Mouse (Mus musculus) hematopoietic stem cell, adult 5-6 weeks (primary cell): ENCODE results near the gene Fbxw9. TPM values are rescaled to one million over a fixed set of nuclear protein-coding genes. Genes with fewer than 3 reads are reported as not detected.

Experiments
- ATAC-seq, 2 experiments: fragments of 125-278 bp in 1 of 2; replicated peaks in 1 of 2; 2 replicates each; pipeline ENCODE4 v1.8.0; 2016 to 2017; ENCODE audit warnings: inconsistent platforms in 2 of 2, mild to moderate bottlenecking in 2 of 2, moderate number of reproducible peaks in 2 of 2, low read depth in 1 of 2, moderate TSS enrichment in 1 of 2; ENCODE audit not compliant: low FRiP score in 2 of 2, poor library complexity in 2 of 2, severe bottlenecking in 2 of 2, insufficient read depth in 1 of 2, low TSS enrichment in 1 of 2
- total RNA-seq: library from RNA; stranded (forward); fragments of 172-1452, 232-1000 nt; gene quantifications from 2 replicates; pipeline ENCODE4 v1.2.3, GENCODE M21; 2017

Gene Fbxw9
- total RNA-seq, 1 experiment from 2014 or later, result 6.1 TPM

DNA sequence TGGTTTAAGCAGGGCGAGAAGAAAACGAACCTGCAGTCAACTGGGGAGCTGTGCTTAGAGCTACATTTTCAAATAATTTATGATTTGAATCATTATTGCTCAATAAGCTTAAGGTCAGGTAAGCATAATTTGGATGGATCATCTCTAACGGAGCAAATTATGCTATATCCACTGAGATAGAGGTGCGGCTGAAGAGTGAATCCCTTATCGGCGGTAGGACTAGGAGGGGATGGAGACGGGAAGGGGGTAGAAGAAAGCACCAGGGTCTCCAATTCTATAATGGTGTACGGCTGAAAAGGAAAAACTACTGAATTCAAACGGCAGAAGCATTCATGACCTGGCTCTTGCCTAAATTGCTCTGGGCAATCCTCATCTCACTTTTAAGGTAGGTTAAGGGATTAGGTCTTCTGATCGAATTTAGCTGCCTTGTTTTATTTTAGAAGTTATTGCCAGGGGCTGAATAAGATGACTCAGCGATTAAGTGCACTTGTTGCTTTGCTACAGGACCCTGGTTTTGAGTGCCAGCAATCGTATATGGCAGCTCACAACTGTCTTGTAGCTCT, 24.6 kb upstream of the Fbxw9 start:
- ATAC-seq, result no peak

DNA sequence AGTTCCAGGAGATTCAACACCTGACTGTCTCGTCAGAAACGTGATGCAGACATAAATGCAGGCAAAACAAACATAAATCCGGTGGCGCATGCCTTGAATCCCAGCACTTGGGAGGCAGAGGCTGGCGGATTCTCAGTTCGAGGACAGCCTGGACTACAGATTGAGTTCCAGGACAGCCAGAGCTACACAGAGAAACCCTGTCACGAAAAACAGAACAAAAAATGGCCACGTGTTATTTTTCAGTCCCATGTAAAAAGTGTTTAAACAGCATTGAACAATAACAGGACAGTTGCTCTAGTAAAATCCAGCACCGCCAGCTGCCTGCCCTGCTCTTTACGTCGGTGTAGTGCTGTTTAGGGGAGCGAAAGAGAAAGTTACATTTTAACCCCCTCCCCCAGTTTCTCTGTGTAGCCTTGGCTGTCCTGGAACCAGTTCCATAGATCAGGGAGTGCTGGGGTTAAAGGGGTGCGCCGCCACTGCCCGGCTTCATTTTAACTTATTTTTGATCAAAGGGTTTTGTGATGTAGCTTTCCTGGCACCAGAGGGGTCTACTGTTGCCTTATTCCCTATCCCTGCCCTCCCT, 24.0 kb upstream of the Fbxw9 start:
- ATAC-seq, result no peak

DNA sequence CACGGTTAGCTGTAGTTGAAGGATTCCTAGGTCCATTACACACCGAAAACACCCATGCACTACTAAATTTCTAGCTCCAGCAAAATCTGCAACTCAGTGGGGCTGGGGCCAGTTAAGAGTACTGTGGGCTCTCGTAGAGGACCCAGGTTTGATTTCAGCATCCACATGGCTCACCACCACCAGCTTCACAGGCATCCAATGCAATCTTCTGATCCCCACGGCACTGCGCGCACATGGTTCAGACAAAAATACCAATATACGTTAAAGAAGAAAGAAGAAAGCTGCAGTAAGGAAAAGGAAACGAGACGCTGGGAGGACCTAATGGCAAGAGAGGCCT, 23.5 kb upstream of the Fbxw9 start:
- ATAC-seq, result no peak; a peak in 1 of 4 replicates

DNA sequence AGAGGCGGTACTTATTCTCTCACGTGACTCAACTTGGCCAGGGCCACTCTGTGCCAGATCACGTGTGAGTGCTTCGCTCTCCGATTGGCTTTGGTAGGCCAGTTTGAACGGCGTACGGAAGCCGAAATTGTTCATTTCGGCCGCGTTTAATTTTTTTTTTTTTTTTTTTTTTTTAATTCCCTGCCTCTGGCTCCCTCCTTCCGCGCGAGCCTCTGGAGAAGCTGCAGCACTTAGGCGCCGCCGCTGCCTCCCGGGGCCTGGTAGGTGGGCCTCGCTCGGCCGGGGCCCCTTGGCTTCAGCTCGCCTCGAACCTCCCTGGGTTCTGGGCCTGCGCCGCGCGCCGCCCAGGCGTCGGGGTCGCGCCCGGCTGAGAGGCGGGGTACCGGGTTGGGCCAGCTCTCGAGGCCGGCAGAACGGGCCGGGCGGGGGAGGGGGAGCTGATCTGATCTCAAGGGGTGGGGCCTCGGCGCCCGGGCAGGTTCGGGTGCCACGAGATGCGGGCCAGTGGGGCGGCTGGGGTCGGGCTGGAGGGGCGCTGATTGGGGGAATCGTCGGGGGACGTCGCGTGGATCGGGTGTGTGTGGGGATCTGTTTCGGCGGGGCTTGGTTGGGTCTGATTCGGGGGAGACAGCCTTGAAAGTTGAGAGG, 23.0 kb upstream of the Fbxw9 start, which contains the start of gene Tnpo2:
Tnpo2 (plus strand) TSS at position 198 of the 648 bp plus-strand sequence.
- ATAC-seq, result peak; percentile 81 to 88

DNA sequence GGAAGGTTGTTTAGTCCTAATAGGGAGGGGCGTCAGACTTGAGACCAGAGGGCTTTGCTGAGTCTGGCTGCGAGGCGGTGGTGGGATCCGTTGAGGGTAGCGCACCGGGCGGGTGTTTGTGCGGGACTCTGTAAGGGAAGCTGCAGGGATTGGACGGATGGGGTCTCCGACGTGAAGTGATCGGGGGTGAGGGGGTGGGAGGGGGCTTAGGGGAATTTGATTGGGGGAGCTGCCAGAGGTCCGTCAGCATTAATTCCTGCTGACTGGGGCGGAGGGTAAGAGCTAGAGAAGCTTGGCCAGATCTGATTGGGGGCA, 22.5 kb upstream of the Fbxw9 start:
- peak in 1 of 2 experiments; percentile 17; a peak in 1 of 4 replicates for ATAC-seq

DNA sequence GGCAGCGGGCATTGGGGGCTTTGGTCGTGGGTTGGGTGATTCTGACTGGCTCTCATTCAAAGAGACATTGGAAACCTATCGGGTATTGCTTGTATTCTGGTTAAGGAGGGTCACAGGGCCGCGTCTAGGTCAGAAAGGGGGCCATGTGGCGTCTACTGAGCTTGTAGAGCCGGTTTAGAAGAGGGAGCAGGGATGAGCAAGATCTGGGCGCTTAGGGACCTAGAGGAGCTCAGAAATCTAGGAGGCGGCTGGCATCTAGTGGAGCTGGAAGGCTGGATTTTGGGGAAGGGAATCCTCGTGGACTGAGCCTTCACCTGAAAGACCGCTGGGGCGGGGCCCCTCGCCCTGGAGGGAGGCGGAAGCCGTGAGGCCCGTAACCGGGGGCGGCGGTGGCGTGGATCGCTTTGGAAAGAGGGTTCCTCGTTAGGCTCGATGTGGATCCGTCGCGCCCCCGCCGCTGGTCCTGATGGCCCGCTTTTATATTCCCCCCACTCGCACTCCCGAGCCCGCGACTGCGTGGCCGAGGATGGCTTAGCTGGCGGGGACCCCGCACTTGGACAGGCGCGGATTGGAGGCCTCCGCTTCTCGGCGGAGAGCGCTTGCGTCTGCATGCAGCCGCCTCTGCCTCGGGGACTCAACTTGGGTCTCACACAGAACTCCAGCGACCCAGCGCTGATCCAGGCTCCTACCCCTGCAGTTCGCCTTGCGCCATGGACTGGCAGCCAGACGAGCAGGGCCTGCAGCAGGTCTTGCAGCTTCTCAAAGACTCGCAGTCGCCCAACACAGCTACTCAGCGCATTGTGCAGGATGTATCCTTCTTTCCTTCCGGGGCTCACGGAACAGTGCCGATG, 21.9 kb upstream of the Fbxw9 start:
- peak; percentile 9 to 15; a peak in 1 of 4 replicates for ATAC-seq

DNA sequence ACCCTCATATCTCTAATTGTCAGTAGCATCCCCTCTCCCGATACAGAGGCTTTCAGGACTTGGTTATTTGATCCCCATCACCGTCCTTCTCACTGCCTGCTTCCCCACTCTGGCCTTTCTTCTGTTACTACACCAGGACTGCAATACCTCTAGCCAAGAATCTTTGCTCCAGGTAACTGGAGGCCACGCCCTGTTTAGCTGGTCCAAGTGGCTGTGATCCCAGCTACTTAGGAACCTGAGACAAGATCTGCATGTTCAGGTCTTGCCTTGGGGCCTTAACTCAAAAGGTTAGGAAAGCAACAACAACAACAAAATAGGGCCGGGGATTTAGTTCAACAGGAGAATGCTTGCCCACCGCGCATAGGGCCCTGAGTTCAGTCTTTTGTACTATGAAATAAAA, 16.2 kb upstream of the Fbxw9 start:
- ATAC-seq, result no peak

DNA sequence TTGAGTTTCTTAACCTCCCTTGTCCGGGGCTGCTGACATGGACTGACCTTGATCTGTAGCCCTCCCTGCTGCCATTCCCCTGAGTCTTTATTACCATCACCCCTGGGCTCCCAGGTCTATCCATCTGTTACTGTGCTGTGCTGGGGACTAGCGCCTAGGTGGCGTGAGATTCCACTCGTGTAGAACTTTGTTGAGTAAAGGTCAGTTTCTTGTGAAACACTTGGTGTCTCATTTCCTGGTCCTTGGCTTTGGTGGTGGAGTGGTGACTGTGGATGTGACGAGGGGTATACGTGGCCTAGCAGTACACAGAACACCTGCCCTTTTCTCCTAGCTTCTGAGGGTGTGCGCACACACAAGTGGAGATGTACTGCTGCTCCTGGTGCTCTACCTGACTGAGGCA, 2.5 kb upstream of the Fbxw9 start:
- ATAC-seq, result no peak

DNA sequence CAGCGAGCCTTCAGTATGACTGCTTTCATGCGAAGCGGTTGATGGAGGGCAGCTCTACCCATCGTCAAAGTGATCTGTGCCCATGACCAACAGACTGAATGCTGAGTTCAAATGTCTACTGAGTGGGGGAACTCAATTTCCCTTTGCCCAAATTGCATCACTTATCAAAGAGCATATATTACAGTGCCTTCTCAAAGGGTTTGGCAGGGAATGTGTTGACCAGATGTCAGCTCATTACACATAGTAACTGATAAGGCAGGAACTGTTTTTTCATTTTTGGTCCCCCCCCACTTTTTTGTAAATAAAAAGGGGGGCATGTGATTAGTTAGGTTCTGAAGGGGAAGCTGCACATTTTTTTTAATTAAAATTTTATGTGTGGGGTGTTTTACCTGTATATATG, 2.7 kb downstream of the Fbxw9 start:
- ATAC-seq, result no peak

DNA sequence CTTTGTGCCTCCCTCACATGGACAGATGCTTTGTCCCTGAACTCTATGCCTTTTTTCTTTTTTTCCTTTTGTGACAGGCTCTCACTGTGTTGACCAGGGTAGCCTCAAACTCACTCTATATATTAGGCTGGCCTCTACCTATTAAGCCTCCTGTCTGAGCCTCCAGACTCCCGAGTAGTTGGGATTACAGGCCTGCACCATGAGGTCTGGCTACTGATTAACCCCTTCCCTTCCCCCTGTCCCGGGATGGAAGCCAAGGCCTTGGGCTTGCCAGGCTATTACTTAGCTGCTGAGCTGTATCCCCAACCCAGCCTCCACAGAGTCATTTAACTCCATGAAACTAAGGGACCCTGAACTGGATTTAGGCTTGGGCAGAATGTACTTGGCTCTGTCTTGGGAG, 5.4 kb downstream of the Fbxw9 start:
- no peak for ATAC-seq

DNA sequence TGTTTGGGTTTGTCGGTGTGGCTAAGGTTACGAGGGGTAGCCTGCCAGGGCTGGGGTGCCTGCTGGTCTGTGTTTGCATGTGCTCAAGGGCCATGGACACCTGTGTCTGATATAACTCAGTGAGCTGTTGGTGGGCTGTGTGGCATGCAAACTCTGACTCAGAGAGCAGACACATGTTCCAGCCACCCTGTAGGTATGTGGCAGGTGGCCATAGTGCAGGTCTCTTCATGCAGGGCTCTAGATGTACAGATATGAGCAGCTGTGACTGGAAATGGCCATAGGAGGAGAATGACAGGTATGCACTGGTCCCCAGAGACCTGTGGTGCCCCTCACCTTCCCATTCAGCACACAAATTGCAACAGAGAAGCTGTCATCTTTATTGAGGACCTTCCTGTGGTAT, 7.3 kb downstream of the Fbxw9 start:
- no peak for ATAC-seq

DNA sequence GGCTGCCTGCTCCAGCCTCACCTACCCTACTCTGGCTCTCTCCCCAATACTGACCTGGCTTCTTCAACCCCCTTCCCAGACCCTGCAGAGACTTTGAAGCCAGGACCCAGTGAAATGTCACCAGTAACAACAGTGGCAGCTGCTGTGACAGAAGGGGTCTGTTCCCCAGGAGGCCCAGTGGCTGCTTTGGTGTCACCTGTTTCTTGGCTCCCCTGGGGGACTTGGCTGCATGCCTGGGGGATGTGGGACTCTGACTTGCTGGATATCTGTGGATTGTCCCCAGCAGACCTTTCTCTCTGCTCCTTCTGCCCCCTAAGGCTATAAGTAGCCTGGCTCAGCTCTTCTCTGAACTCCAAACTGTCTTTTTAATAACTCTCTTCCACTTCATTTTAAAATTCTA, 8.1 kb downstream of the Fbxw9 start, which contains the start of gene Gm5741:
Gm5741 (minus strand) TSS at position 1 of the 400 bp plus-strand sequence.
- no peak for ATAC-seq

DNA sequence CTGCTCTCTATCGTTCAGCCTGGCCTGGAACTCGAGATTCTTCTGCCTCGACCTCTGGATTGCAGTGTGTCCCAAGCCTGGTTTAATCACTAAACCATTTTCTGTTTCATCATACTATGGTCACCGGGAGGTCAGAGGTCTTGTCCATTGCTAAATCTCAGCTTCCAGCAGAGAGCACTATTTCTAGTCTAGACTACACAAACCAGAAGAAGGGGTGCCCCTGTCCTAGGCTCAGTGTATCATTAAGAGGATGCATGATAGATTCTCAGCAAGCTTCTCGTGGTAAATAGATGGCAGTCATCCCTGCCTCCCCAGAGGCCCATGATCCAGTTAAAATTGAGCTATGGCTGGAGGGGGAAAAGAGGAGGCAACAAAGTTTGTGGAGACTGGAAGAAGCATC, 11.2 kb downstream of the Fbxw9 start:
- no peak for ATAC-seq

DNA sequence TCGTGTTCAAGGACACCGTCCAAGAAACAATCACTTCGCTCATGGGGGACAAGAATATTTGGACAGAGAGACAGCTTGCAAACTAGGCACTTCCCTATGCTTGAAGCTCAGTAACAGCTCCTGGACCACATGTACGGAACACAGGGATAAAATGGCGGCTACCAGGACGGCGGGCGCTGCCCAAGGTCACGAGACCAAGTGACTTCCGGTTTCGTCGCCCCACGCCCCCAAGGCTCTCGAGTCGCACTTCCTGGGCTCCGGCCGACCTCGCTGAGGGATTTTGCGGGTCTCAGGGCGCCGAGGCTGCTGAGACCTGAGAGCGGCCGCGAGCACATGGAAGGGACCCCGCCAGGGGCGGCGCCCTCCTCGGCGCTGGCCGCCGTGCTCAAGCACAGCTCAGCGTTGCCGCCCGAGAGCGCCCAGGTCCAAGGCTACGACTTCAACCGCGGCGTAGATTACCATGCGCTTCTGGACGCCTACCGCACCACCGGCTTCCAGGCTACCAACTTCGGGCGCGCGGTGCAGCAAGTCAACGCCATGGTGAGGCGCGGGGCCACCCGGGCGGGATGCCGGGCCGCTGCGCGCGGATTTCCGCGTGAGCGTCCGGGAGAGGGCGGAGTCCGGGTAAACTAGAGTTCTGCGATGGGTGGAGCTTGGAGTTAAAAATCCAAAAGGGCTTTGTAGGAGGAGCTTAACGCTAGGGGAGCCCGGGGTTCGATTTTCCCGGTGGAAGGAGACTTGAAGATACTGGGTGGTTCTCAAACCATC, 11.8 kb downstream of the Fbxw9 start, which contains the start of gene Dhps:
Dhps (plus strand) TSS at position 244 of the 768 bp plus-strand sequence.
- ATAC-seq, result peak; percentile 89 to 91

DNA sequence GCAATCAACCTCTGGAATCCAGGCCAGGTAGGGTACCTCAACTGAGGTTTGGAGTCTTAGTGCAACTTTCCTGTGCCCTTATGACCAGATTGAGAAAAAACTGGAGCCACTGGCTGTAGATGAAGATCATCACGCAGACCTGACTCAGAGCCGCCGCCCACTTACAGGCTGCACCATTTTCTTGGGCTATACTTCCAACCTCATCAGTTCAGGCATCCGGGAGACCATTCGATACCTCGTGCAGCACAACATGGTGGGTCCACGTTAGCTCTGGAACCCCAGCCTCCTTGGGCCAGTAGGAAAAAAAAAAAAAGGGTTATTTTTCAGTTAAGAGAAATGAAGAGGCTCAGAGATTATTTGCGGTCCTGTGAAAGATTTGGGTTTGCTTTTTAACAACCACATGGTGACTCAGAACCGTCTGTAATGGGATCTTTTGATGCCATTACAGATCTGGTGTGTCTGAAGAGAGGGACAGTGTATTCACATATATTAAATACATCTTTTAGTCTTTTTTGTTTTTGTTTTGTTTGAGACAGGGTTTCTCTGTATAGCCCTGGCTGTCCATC, 12.6 kb downstream of the Fbxw9 start:
- ATAC-seq, result 0 out of 4 replicates have a peak, but pooled peaks of 1 of the 2 experiments have one; percentile 2

DNA sequence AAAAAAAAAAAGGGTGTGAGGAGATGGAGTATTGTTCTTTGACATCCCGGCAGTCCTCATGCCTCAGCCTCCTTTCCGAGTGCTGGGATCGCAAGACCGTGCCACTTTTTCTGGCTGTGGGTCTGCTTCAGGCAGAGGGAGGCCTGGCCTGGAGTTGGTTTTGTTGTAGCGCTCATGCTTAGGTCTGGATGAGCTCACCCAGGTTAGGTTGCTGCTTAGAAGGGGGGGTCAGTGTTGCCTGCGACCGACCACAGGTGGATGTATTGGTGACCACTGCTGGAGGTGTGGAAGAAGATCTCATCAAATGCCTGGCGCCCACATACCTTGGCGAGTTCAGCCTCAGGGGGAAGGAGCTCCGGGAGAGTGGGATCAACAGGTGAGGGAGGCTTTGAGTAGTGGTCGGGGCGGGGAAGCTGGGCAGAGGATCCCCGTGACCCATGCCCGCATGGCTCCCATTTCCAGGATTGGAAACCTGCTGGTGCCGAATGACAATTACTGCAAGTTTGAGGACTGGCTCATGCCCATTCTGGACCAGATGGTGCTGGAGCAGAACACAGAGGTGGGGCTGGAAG, 13.3 kb downstream of the Fbxw9 start:
- no peak for ATAC-seq

DNA sequence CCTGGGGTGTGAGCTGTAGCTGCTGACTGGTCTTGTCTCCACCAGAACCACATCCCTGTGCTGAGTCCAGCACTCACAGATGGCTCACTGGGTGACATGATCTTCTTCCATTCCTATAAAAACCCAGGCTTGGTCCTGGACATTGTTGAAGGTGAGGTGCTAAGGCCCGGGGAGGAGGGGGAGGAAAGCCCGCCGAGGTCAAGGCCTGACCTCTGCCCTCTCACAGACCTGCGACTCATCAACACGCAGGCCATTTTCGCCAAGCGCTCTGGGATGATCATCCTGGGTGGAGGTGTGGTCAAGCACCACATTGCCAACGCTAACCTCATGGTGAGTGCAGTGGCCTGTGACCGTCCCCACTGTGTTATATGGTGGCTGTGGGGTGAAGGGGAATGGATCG, 14.3 kb downstream of the Fbxw9 start:
- ATAC-seq, result no peak
